Mouse (Mus musculus) cortical plate, adult 2 months (tissue): ENCODE results near the gene Npepl1.

Source experiments
- CTCF ChIP-seq: fragments of 200-500 bp; IDR thresholded peaks from 2 replicates; pipeline ENCODE4 v1.5.1; 2011; ENCODE audit warnings: mild to moderate bottlenecking, control low read depth, low read length; ENCODE audit not compliant: insufficient read depth; ENCODE audit errors: extremely low read depth
- POLR2A ChIP-seq: fragments of 200-500 bp; IDR thresholded peaks from 2 replicates; pipeline ENCODE4 v1.6.1; 2011; ENCODE audit warnings: mild to moderate bottlenecking, low read length, control low read depth; ENCODE audit not compliant: insufficient read depth; ENCODE audit errors: extremely low read depth

GRCm38 (mm10) chr2:174114148-174114864 lies 4.2 kb downstream of the Npepl1 start:
- TF ChIP-seq POLR2A (no peak), CTCF (no peak)
